Mouse (Mus musculus) testis, adult 2 months (tissue): ENCODE results near the gene Samd4b.

ENCODE experiments used
- CTCF ChIP-seq: fragments of 200-500 bp; IDR thresholded peaks from 2 replicates; pipeline ENCODE4 v1.5.1; 2012; ENCODE audit warnings: low read depth, mild to moderate bottlenecking, inconsistent platforms, low read length, moderate library complexity; ENCODE audit not compliant: control insufficient read depth, insufficient read depth, insufficient replicate concordance
- POLR2A ChIP-seq: fragments of 200-500 bp; IDR thresholded peaks from 2 replicates; pipeline ENCODE4 v1.6.1; 2012; ENCODE audit warnings: low read depth, mild to moderate bottlenecking, inconsistent platforms, low read length, moderate library complexity; ENCODE audit not compliant: control insufficient read depth

- TF ChIP-seq CTCF = no peak
- TF ChIP-seq POLR2A = no peak
These were observed 4.5 kb downstream of the Samd4b start for GRCm38 (mm10) chr7:28593206-28594111.
